Mouse (Mus musculus) heart, embryonic 14.5 days (tissue): ENCODE data around the gene Acsbg1. TPM values are rescaled to one million over a fixed set of nuclear protein-coding genes. Genes with fewer than 3 reads are reported as not detected.

Experiments used
- ATAC-seq: fragments of 200-750 bp; cut with Nextera tagmentation; 2 replicates; pipeline ENCODE4 v1.8.0; 2017; ENCODE audit warnings: low read depth, moderate TSS enrichment; ENCODE audit not compliant: insufficient number of reproducible peaks, insufficient read depth, low FRiP score
- H3K27ac ChIP-seq, 2 experiments: fragments of 200-500 bp in 1 of 2; fragments of 300-500 bp in 1 of 2; sonication (generic) in 1 of 2; replicated peaks in 1 of 2; 2 replicates each; pipeline ENCODE4 v1.5.1; 2012 to 2014; ENCODE audit warnings: low read depth in 2 of 2, low read length in 2 of 2, control low read depth in 1 of 2, mild to moderate bottlenecking in 1 of 2, mixed read lengths in 1 of 2; ENCODE audit not compliant: control insufficient read depth in 1 of 2, insufficient read depth in 1 of 2
- H3K27me3 ChIP-seq: fragments of 300-500 bp; sonication (generic); 2 replicates; pipeline ENCODE4 v1.6.1; 2014; ENCODE audit warnings: mild to moderate bottlenecking, low read length, control low read depth; ENCODE audit not compliant: control insufficient read depth, insufficient read depth
- H3K36me3 ChIP-seq: fragments of 300-500 bp; sonication (generic); 2 replicates; pipeline ENCODE4 v1.6.1; 2014; ENCODE audit warnings: mild to moderate bottlenecking, control low read depth, low read length, mixed read lengths; ENCODE audit not compliant: control insufficient read depth, insufficient read depth
- H3K4me1 ChIP-seq, 2 experiments: fragments of 200-500 bp in 1 of 2; fragments of 300-500 bp in 1 of 2; sonication (generic) in 1 of 2; 2 replicates each; pipeline ENCODE4 v1.6.1; 2012 to 2014; ENCODE audit warnings: low read length in 2 of 2, control low read depth in 1 of 2, mixed read lengths in 1 of 2; ENCODE audit not compliant: control insufficient read depth in 2 of 2, insufficient read depth in 2 of 2
- H3K4me2 ChIP-seq: fragments of 300-500 bp; sonication (generic); 2 replicates; pipeline ENCODE4 v1.6.1; 2014; ENCODE audit warnings: mild to moderate bottlenecking, low read length
- H3K4me3 ChIP-seq, 2 experiments: fragments of 200-500 bp in 1 of 2; fragments of 300-500 bp in 1 of 2; sonication (generic) in 1 of 2; 2 replicates each; pipeline ENCODE4 v1.5.1; 2012 to 2014; ENCODE audit warnings: low read length in 2 of 2, mild to moderate bottlenecking in 2 of 2, control low read depth in 1 of 2, low read depth in 1 of 2, moderate library complexity in 1 of 2; ENCODE audit not compliant: control insufficient read depth in 1 of 2, insufficient read depth in 1 of 2
- H3K9ac ChIP-seq: fragments of 300-500 bp; sonication (generic); 2 replicates; pipeline ENCODE4 v1.6.1; 2014; ENCODE audit warnings: mild to moderate bottlenecking, low read length
- H3K9me3 ChIP-seq: fragments of 300-500 bp; sonication (generic); 2 replicates; pipeline ENCODE4 v1.6.1; 2016; ENCODE audit warnings: low read length, control low read depth; ENCODE audit not compliant: control insufficient read depth
- whole genome bisulfite sequencing: fragments of 180-500 bp; shearing (Covaris S2); extraction: QIAGEN DNeasy Blood & Tissue Kit; methylation state at CpG from one replicate; pipeline ENCODE4 v1.1.7; 2014; 5-methylcytosine and 5-hydroxymethylcytosine counted together
- polyA plus RNA-seq: library from polyadenylated mRNA; unstranded; fragments of >200 nt; fragmentation: Nextera tagmentation; extraction: Ambion mirVana; gene quantifications from 2 replicates; pipeline ENCODE4 v1.2.1, GENCODE M21; 2014

Acsbg1 gene
- polyA plus RNA-seq, 1 experiment from 2014 or later = 0.07 TPM

GRCm38 (mm10) chr9:54646252-54646651 is 15.4 kb downstream of the Acsbg1 start:
- ATAC-seq = no peak
- Histone ChIP-seq H3K9me3 (no peaks in the 10 kb centered on the region), H3K27me3 (no peaks in the 10 kb centered on the region), H3K4me2 (no peak overlapping the region), H3K9ac (no peak overlapping the region), H3K36me3 (no peaks in the 10 kb centered on the region), H3K4me1 (0 out of 4 replicates have a peak, but pooled peaks cover 0 to 2% of the 10 kb centered on the region in 2 experiments), H3K4me3 (no peak overlapping the region), H3K27ac (no peak overlapping the region)
- 73% methylated on average over 9 of the region's 9 CpGs for WGBS

DNA sequence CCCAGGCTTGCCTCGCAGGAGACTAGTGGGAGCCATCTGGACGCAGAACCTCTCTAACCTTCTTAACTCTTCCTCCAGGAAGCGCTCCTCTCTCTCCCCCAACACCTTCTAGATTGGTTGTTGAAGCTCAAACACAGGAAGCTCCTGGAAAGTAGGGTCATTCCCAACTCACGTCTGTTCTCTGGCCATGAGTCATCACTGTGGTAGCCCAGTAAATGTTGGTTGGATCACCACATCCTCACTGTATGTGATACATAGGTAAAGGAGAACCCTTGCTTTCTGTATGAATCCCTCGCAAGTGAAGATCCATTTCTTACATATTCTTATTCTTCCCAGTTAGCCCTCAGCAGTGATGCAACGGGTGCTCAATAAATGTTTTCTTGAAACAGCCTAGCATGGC is 16.1 kb downstream of the Acsbg1 start:
- no peak overlapping the region for H3K4me2 ChIP-seq
- H3K27me3 ChIP-seq = no peaks in the 10 kb centered on the region
- H3K4me3 ChIP-seq = no peak overlapping the region
- no peaks in the 10 kb centered on the region for H3K9me3 ChIP-seq
- H3K27ac ChIP-seq = no peak overlapping the region
- ATAC-seq = no peak
- H3K9ac ChIP-seq = no peak overlapping the region
- 0 out of 4 replicates have a peak, but pooled peaks cover 0 to 2% of the 10 kb centered on the region in 2 experiments for H3K4me1 ChIP-seq
- WGBS = 79% methylated on average over 6 of the region's 6 CpGs
- H3K36me3 ChIP-seq = no peaks in the 10 kb centered on the region

GRCm38 (mm10) chr9:54643179-54643578 is 18.5 kb downstream of the Acsbg1 start:
- H3K36me3 ChIP-seq = no peaks in the 10 kb centered on the region
- H3K27me3 ChIP-seq = no peaks in the 10 kb centered on the region
- ATAC-seq = no peak
- no peak overlapping the region for H3K4me2 ChIP-seq
- no peaks in the 10 kb centered on the region for H3K9me3 ChIP-seq
- 85% methylated on average over 7 of the region's 7 CpGs for WGBS
- no peak overlapping the region for H3K4me3 ChIP-seq
- H3K27ac ChIP-seq = no peak overlapping the region
- H3K4me1 ChIP-seq = 0 out of 4 replicates have a peak, but pooled peaks cover 0 to 2% of the 10 kb centered on the region in 2 experiments
- H3K9ac ChIP-seq = no peak overlapping the region

- no peak overlapping the region for H3K27ac ChIP-seq
- WGBS = 69% methylated on average over 4 of the region's 4 CpGs
- H3K4me3 ChIP-seq = no peak overlapping the region
- ATAC-seq = no peak
- no peaks in the 10 kb centered on the region for H3K27me3 ChIP-seq
- no peaks in the 10 kb centered on the region for H3K36me3 ChIP-seq
- no peak overlapping the region for H3K4me2 ChIP-seq
- no peaks in the 10 kb centered on the region for H3K9me3 ChIP-seq
- 0 out of 4 replicates have a peak, but pooled peaks cover 0 to 2% of the 10 kb centered on the region in 2 experiments for H3K4me1 ChIP-seq
- no peak overlapping the region for H3K9ac ChIP-seq
Observed at GRCm38 (mm10) chr9:54642556-54642955, 19.1 kb downstream of the Acsbg1 start.

GRCm38 (mm10) chr9:54642149-54642548 is 19.5 kb downstream of the Acsbg1 start:
- 54% methylated on average over 2 of the region's 2 CpGs for WGBS
- Histone ChIP-seq H3K4me2 (no peak overlapping the region), H3K27me3 (no peaks in the 10 kb centered on the region)

GRCm38 (mm10) chr9:54641548-54641947 is 20.1 kb downstream of the Acsbg1 start:
- H3K9me3 ChIP-seq = no peaks in the 10 kb centered on the region
- no peaks in the 10 kb centered on the region for H3K36me3 ChIP-seq
- H3K9ac ChIP-seq = no peak overlapping the region
- H3K4me3 ChIP-seq = no peak overlapping the region
- 0 out of 4 replicates have a peak, but pooled peaks cover 0 to 2% of the 10 kb centered on the region in 2 experiments for H3K4me1 ChIP-seq
- WGBS = 55% methylated on average over 3 of the region's 3 CpGs
- H3K27ac ChIP-seq = no peak overlapping the region
- no peak for ATAC-seq
- no peaks in the 10 kb centered on the region for H3K27me3 ChIP-seq
- H3K4me2 ChIP-seq = no peak overlapping the region

More at GRCm38 (mm10) chr9:54642149-54642548, 19.5 kb downstream of the Acsbg1 start:
- H3K4me1 ChIP-seq = 0 out of 4 replicates have a peak, but pooled peaks cover 0 to 2% of the 10 kb centered on the region in 2 experiments
- ATAC-seq = no peak
- H3K9me3 ChIP-seq = no peaks in the 10 kb centered on the region
- no peaks in the 10 kb centered on the region for H3K36me3 ChIP-seq
- no peak overlapping the region for H3K4me3 ChIP-seq
- H3K27ac ChIP-seq = no peak overlapping the region
- H3K9ac ChIP-seq = no peak overlapping the region

- Histone ChIP-seq H3K27ac (no peak overlapping the region), H3K36me3 (no peaks in the 10 kb centered on the region), H3K27me3 (no peaks in the 10 kb centered on the region), H3K4me3 (no peak overlapping the region), H3K9me3 (no peaks in the 10 kb centered on the region), H3K4me1 (peaks cover 2 to 3% of the 10 kb centered on the region in 2 experiments; a peak in 3 of 4 replicates), H3K9ac (no peak overlapping the region), H3K4me2 (no peak overlapping the region)
- ATAC-seq = no peak
- 42% methylated on average over 2 of the region's 2 CpGs for WGBS
Observed at GRCm38 (mm10) chr9:54639192-54639591, 22.5 kb downstream of the Acsbg1 start.
